Mouse (Mus musculus): ENCODE measurements around the gene Hax1.

Gene Hax1

GRCm38 (mm10) chr3:89998612-89999054, at the start of gene Hax1:
Gene Hax1, minus strand, starts transcription at chr3:89998780.
- DNase-seq (ENCODE audit: extremely low read depth, low read depth): peak; percentile 95

GRCm38 (mm10) chr3:90036263-90036662, 37.7 kb upstream of the Hax1 start:
- peak; percentile 39 for DNase-seq (ENCODE audit: extremely low read depth, low read depth)

DNA sequence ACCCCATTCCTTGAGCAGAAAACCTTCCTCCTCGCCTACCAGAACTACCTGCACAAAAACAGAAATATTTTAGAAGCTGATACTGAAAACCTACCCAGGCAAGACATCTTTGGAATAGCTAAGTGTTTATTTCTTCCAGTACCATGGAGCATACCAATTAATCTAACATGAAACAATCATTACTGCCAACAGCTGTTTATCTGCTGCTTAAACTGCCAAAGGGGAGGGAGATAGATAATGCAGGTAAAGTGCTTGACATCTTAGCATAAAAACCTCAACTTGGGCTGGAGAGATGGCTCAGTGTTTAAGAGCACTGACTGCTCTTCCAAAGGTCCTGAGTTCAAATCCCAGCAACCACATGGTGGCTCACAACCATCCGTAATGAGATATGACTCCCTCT, 36.1 kb upstream of the Hax1 start:
- no peak for DNase-seq (ENCODE audit: extremely low read depth, low read depth)

GRCm38 (mm10) chr3:90016626-90017025, 18.0 kb upstream of the Hax1 start:
- DNase-seq (ENCODE audit: extremely low read depth, low read depth): peak; percentile 52

DNA sequence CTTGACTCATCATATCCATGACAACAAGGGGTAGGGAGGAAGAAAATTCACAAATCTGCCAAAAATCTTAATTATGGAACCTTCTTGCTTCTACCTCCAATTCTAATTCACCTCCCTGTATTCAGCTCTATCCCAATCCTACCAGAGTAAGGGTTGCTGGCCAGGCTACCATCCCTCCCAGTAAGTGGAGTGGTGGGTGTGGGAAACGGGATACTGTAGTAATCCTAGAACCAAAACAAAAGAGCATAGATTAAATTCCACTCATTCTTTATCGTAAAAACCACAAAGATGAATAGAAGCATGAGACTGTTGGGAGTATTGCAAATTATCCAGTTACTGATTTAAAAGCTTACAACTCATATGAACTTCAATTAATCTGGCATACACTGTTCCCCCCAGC, 11.7 kb upstream of the Hax1 start:
- DNase-seq (ENCODE audit: extremely low read depth, low read depth): no peak

DNA sequence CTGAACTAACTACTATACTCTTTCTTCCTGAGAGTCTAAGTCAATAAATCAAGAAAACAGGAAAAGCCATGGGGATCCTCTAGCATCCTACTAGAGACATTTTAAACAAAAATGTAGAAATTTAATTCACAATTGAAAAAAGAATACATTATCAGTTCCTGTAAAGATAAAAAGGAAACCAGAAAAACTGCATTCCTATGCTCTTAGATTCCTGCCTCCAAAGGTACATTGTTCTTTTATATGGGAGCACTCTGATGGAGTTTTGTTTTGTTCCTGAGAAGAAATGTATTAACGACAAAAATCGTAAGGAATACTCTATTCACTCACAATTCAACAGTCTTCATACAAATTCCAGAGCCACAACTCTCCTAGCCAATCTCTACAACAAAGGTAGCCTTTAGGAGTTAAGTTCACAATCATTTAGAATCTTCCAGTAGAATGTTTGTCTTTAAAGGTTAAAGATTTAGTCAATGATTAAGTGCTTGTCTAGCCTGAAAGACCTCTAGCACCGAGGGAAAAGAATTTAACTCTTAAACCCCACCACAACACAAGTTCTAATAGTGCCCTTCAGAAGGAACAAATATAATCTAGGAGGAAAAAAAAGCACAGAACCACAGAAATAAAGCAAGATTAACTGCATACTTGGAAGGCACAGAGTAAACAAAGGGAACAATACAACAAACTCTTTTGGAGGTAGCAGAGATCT, 5.7 kb upstream of the Hax1 start:
- no peak for DNase-seq (ENCODE audit: extremely low read depth, low read depth)

DNA sequence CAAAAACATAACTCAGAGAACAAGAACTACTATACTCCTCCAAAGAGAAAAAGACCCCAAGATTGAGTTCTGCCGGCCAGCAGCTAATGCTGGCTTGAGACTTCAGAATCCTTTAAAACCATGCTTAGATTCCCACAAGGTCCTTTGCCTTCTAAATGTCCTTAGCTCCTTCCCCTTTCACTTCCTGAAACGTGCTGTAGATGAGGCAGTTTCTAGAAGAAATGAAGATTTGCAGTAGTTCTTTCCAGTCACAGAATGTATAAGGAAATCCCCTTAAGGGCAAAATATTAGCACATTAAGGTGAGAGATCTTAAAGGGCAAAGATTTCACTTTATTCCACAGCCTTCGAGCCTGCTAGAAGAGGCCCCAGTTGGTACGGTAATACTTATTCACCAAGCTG, 1.2 kb upstream of the Hax1 start:
- no peak for DNase-seq (ENCODE audit: extremely low read depth, low read depth)

DNA sequence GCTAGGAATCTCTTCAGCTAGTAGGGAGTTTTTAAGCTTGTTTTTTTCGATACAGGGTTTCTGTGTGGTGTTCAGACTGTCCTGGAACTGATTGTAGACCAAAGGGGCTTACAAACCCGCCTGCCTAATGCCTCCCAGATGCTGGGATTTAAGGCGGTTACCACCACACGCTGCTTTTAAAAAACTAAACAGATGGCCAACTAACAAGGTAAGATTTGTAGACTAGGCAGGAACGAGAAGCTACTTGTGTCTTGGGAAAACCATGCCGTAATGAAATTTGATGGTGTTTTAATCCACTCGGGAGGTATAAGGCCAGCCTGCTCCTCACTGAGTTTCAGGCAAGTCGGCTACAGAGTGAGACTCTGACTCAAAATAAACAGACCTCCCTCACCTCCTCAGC, 510 bp upstream of the Hax1 start:
- DNase-seq (ENCODE audit: extremely low read depth, low read depth): no peak

DNA sequence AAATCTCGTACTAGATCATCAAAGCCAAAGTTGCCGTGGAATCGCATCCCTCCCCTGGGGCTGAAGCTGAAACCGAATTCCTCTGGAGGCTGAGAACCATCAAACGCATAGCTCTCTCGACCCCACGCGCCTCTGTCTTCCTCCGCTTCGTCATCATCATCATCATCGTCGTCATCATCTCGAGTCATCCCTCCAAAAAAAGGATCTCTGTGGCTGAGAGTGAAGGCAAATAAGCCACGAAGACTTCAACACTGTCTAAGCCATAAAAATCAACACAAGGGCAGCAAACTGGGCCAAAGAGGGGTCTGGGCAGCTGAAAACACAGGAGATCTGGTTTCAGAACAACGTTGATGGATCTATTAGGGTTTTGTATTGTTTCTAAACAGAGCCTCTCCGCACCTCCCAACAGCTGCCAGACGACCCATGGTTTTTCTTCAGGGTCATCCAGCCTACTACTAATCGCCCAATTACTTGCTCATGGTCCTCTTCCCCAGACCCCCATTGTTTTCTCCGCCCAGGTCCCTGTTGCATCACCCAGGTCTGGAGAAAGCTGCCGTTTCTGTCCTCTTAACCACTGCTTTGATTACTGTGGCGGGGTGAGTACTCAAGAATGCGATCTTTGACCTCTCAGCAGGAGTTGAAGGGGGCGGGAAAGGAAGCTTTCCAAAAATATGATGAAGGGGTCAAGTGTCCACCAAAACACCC, 637 bp downstream of the Hax1 start:
- no peak for DNase-seq (ENCODE audit: extremely low read depth, low read depth)

DNA sequence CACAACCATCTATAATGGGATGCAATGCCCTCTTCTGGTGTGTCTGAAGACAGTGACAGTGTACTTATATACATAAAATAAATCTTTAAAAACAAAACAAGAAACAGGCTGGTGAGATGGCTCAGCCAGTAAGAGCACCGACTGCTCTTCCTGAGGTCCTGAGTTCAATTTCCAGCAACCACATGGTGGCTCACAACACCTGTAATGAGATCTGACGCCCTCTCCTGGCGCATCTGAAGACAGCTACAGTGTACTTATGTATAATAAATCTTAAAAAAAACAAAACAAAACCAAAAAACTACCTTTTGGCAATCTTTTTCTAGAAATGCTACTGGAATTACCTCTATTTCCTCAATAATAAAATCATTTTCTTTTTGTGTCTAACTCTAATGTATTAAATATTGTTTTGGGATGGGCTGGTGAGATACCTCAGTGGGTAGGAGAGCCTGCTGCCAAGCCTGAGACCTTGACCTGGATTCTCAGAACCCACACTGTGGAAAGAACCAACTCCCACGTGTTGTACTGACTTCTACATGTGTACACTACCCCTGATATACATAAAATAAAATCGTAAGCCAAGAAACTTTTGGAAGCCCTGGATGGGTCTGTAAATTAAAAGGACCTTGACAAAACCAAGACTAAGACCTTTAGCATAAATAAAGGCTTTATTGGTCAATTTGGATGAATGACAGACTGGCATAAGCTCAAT, 3.6 kb downstream of the Hax1 start:
- no peak for DNase-seq (ENCODE audit: extremely low read depth, low read depth)

DNA sequence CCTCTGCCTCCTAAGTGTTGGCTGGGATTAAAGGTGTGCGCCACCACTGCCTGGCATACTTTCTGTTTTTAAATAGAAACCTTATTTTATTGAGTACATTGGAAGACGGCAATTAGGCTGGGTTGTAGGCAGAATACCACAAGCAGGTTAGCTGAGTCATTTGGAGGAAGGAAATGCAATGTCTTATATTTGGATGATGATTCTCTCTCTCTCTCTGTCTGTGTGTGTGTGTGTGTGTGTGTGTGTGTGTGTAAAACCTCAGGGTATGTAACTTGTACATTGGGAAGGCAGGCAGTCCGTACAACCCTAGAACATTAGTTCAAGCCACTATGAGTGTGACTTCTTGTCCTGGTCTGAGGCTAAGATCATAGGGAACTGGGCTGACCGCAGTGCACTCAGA, 10.8 kb downstream of the Hax1 start:
- DNase-seq (ENCODE audit: extremely low read depth, low read depth): no peak

GRCm38 (mm10) chr3:89987211-89987610, 11.4 kb downstream of the Hax1 start:
- no peak for DNase-seq (ENCODE audit: extremely low read depth, low read depth)

DNA sequence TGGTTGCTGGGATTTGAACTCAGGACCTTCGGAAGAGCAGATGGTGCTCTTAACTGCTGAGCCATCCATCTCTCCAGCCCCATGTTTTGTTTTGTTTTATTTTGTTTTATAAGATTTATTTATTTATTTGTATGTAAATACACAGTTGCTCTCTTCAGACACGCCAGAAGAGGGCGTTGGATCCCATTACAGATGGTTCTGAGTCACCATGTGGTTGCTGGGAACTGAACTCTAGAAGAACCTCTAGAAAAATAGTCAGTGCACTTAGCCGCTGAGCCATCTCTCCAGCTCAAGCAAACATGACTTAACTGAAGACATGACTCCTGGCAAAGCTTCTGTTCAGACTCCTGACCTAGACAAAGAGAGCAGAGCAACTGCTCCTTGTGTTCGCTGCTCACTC, 16.2 kb downstream of the Hax1 start:
- no peak for DNase-seq (ENCODE audit: extremely low read depth, low read depth)

DNA sequence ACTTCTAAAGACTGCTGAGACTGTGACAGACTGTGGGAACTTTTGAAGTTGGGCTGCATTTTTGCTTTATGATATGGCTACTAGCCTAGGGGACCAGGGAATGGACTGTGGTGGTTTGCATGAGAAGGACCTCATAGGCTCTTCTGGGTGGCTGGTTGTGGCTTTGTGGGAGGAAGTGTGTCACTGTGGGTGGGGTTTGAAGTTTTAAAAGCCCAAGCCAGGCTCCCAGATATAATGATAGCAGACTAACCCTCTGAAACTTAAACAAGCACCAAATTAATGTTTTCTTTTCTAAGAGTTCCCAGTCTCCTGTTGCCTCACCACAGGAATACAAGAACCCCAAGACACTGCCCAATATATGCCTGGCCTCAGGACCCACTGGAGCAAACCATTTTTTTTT, 21.7 kb downstream of the Hax1 start:
- DNase-seq (ENCODE audit: extremely low read depth, low read depth): no peak

DNA sequence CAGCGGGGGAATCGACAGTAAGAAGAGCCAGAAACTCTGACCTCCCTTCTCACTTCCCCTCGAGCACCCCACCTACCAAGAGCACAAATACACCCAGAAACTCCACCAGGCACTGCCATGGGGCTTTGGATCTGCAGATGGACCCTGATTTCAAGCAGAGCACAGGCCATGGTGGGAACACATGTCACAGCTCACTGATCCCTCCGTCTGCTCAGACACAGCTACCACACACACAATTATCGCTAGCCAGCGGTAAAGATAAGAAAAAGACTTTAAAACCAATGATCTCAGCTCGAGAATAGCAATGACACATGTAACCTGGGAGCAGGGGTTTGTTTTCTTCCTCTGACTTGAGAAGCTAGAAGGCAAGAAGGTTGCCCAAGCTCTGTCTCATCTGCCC, 30.1 kb downstream of the Hax1 start:
- DNase-seq (ENCODE audit: extremely low read depth, low read depth): no peak

DNA sequence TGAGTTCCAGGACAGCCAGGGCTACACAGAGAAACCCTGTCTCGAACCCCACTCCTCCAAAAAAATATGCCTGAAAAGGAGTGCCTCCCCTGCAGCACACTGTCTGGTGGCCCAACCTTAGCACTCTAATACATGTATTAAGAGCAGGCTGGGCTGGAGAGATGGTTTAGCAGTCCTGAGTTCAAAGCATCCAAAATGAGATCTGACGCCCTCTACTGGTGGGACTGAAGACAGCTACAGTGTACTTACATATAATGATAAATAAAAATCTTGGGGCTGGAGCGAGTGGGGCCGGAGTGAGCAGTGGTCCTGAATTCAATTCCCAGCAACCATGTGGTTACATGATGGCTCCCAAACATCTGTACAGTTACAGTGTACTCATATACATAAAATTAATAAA, 31.6 kb downstream of the Hax1 start:
- DNase-seq (ENCODE audit: extremely low read depth, low read depth): peak; percentile 78

DNA sequence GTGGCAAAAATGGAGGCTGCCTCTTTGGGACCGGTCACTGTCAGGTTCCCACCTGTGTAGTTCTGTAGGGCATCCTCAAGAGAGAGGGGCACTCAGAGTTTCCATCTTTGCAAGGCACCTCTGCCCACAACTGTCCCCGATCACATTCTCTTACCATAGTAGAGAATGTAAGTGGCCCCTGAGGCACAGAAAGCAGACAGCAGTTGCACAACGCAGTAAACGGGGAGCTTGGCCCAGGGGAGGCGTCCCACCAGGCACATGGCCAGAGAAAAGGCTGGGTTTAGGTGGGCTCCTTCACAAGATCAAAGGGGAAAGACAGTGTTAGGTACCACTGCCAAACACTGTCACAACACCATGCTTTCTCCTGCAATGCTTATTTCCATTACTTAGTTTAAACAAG, 32.6 kb downstream of the Hax1 start:
- no peak for DNase-seq (ENCODE audit: extremely low read depth, low read depth)

GRCm38 (mm10) chr3:89965557-89965956, 33.0 kb downstream of the Hax1 start:
- no peak for DNase-seq (ENCODE audit: extremely low read depth, low read depth)

DNA sequence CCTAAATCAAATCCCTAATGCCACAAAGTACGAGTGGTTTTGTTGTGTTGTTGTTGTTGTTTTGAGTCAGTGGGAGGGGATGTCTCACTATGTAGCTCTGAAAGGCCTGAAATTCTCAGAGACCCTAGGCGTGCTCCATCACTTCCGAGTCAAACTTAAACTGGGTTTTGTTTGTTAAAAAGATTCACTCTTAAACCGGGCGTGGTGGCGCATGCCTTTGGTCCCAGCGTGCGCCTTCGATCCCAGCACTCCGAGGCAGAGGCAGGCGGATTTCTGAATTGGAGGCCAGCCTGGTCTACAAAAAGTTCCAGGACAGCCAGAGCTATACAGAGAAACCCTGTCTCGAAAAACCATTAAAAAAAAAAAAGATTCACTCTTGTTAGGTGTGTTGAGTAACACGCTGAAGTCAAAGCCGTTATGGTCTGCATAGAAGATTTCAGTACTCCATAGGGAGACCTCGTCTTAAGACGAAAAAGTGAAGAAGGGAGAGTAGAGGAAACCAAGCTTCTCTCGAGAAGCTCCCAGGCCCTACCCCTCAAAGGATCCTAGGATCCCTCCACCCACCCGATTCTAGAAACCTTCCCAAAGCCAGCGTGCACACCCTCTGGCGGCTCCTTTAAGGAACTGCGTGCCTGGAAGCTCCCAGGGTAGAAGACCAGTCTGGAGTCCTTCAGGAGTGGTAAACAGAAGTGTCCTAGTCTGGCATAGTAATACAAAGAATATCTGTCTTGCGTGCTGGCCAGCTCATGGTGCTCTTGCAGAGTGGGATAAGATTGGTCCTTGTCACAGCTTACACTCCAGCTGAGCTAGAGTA, 34.4 kb downstream of the Hax1 start:
- peak; percentile 75 for DNase-seq (ENCODE audit: extremely low read depth, low read depth)

GRCm38 (mm10) chr3:89963221-89963763, 35.3 kb downstream of the Hax1 start, which contains the start of gene Atp8b2:
Gene Atp8b2, minus strand, starts transcription at chr3:89963508.
- DNase-seq (ENCODE audit: extremely low read depth, low read depth): peak; percentile 67

- no peak for DNase-seq (ENCODE audit: extremely low read depth, low read depth)
Observed at GRCm38 (mm10) chr3:89962751-89963220, 35.8 kb downstream of the Hax1 start.

Data from MEL-GATA-1-ER (cell line).